Mouse (Mus musculus) kidney, postnatal 0 days (tissue): ENCODE results near the gene Thra. TPM values are rescaled to one million over a fixed set of nuclear protein-coding genes. Genes with fewer than 3 reads are reported as not detected.

Experiments used
- ATAC-seq: fragments of 200-750 bp; cut with Nextera tagmentation; replicated peaks from 2 replicates; pipeline ENCODE4 v1.8.0; 2017; ENCODE audit warnings: low read depth, moderate number of reproducible peaks, moderate TSS enrichment, moderate library complexity; ENCODE audit not compliant: low FRiP score
- DNase-seq: peaks from one replicate; pipeline ENCODE4 v3.0.0-alpha.2; 2016; ENCODE audit warnings: low spot score
- H3K27ac ChIP-seq: fragments of 300-500 bp; sonication (generic); 2 replicates; pipeline ENCODE4 v1.5.1; 2014; ENCODE audit warnings: mild to moderate bottlenecking
- H3K27me3 ChIP-seq: fragments of 300-500 bp; sonication (generic); 2 replicates; pipeline ENCODE4 v1.6.1; 2014; ENCODE audit warnings: low read length, mixed read lengths; ENCODE audit not compliant: insufficient read depth
- H3K36me3 ChIP-seq: fragments of 300-500 bp; sonication (generic); 2 replicates; pipeline ENCODE4 v1.6.1; 2014; ENCODE audit warnings: low read length, mixed read lengths; ENCODE audit not compliant: insufficient read depth
- H3K4me1 ChIP-seq: fragments of 300-500 bp; sonication (generic); replicated peaks from 2 replicates; pipeline ENCODE4 v1.6.1; 2014; ENCODE audit warnings: antibody characterized with exemption, low read length, mixed read lengths; ENCODE audit not compliant: insufficient read depth
- H3K4me2 ChIP-seq: fragments of 300-500 bp; sonication (generic); 2 replicates; pipeline ENCODE4 v1.6.1; 2014; ENCODE audit warnings: mild to moderate bottlenecking, low read length, moderate library complexity, mixed read lengths
- H3K4me3 ChIP-seq: fragments of 300-500 bp; sonication (generic); replicated peaks from 2 replicates; pipeline ENCODE4 v1.5.1; 2014; ENCODE audit warnings: low read depth, low read length
- H3K9ac ChIP-seq: fragments of 300-500 bp; sonication (generic); 2 replicates; pipeline ENCODE4 v1.6.1; 2014; ENCODE audit warnings: low read depth, low read length
- H3K9me3 ChIP-seq: fragments of 300-500 bp; sonication (generic); replicated peaks from 2 replicates; pipeline ENCODE4 v1.6.1; 2016; ENCODE audit warnings: low read length, inconsistent platforms, mixed read lengths
- CTCF ChIP-seq: IDR thresholded peaks from 2 replicates; pipeline ENCODE4 v1.5.1; 2016; ENCODE audit warnings: antibody characterized with exemption, low read depth, mild to moderate bottlenecking, moderate library complexity
- WGBS: fragments of 180-500 bp; shearing (Covaris S2); extraction: QIAGEN DNeasy Blood & Tissue Kit; methylation state at CpG from one replicate; pipeline ENCODE4 v1.1.7; 2014; 5-methylcytosine and 5-hydroxymethylcytosine counted together
- polyA plus RNA-seq: library from polyadenylated mRNA; unstranded; fragments of >200 nt; fragmentation: Nextera tagmentation; extraction: Ambion mirVana; gene quantifications from 2 replicates; pipeline ENCODE4 v1.2.1, GENCODE M21; 2015

Gene Thra
- polyA plus RNA-seq, 1 experiment from 2014 or later, result 26.1 TPM

DNA sequence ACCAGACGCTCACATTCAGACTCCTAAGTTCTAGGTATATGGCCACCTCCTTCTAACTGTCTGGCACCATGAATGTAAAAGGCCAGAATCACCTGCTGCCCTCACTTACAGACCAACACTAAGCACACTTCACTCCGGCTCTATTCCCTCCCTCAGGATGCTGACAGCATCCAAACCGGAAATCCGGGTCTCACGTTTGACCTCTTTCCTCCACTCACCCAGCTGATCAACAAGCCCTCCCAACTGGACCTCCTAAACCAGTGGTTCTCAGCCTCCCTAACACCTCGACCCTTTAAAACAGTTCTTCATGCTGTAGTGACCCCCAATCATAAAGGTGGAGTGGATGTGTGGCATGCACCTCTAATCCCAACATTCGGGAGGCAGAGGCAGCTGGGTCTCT lies 17.3 kb upstream of the Thra start:
- Histone ChIP-seq H3K4me1 (peaks cover 9% of the 10 kb centered on the region), H3K36me3 (0 out of 2 replicates have a peak, but pooled peaks cover 8% of the 10 kb centered on the region), H3K9me3 (no peaks in the 10 kb centered on the region), H3K9ac (no peak overlapping the region), H3K27me3 (no peaks in the 10 kb centered on the region), H3K27ac (no peak overlapping the region), H3K4me3 (no peak overlapping the region), H3K4me2 (no peak overlapping the region)
- ATAC-seq, result no peak
- no peak for DNase-seq
- no peak for TF ChIP-seq CTCF
- WGBS, result 67% methylated on average over 7 of the region's 7 CpGs

DNA sequence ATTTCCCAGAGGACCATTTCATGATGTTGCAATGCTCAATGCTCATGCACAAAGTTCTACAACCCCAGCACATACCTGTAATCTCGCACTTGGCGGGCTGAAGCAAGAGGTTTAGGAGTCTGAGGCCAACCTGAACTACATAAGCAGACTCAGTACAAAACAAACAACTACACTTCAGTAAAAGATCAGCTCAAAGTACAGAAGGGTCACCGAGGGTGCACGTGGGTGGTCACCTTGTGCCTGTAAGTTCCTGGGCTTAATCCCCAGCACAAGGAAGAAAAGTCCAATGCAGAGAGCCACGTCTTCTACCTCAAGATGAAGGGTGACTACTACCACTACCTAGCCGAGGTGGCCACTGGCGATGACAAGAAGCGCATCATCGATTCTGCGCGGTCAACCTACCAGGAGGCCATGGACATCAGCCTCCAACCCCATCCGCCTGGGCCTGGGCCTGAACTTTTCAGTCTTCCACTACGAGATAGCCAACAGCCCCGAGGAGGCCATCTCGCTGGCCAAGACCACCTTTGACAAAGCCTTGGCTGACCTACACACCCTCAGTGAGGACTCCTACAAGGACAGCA lies 14.4 kb upstream of the Thra start:
- Histone ChIP-seq H3K4me3 (no peak overlapping the region), H3K9me3 (no peaks in the 10 kb centered on the region), H3K27ac (no peak overlapping the region), H3K4me2 (no peak overlapping the region), H3K36me3 (0 out of 2 replicates have a peak, but pooled peaks cover 5% of the 10 kb centered on the region), H3K9ac (no peak overlapping the region), H3K4me1 (peaks cover 9% of the 10 kb centered on the region), H3K27me3 (no peaks in the 10 kb centered on the region)
- no peak for TF ChIP-seq CTCF
- 91% methylated on average over 15 of the region's 15 CpGs for WGBS
- ATAC-seq (no peak), DNase-seq (no peak)

DNA sequence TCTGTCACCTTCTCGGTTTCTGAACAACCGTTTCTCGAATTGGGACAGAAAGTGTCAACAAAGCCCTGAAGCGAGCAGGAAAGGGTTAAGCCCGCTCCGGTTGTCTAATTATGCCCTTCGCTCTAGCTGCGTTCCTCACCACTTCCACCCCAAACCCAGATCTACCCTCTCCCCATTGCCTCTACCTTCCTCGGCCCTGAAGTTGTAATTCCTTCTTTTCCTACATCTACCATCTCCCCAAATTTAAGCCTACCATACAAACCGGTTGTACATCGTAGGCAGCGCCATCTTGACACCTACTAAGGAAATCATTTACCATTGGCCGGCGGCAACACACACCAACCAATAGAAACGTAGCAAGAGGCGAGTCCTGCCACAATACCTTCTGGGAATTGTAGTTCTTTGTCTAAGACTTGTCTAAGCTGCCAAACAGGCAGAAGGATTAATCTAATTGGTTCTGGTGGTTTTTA lies 11.3 kb upstream of the Thra start, which contains the start of gene Med24:
Gene Med24, minus strand, starts transcription at position 317 of the 470 bp plus-strand sequence.
- under 1% methylated on average over 16 of the region's 16 CpGs for WGBS
- Histone ChIP-seq H3K36me3 (0 out of 2 replicates have a peak, but pooled peaks cover 2% of the 10 kb centered on the region), H3K27me3 (no peaks in the 10 kb centered on the region), H3K27ac (peak within 1 kb of the TSS; percentile 38), H3K9me3 (no peaks in the 10 kb centered on the region), H3K4me3 (peak within 1 kb of the TSS; percentile 56), H3K4me2 (peak within 1 kb of the TSS; percentile 84), H3K4me1 (peaks cover 5% of the 10 kb centered on the region), H3K9ac (peak within 1 kb of the TSS; percentile 50)
- ATAC-seq (peak; percentile 91), DNase-seq (peak; percentile 97)
- no peak for TF ChIP-seq CTCF

DNA sequence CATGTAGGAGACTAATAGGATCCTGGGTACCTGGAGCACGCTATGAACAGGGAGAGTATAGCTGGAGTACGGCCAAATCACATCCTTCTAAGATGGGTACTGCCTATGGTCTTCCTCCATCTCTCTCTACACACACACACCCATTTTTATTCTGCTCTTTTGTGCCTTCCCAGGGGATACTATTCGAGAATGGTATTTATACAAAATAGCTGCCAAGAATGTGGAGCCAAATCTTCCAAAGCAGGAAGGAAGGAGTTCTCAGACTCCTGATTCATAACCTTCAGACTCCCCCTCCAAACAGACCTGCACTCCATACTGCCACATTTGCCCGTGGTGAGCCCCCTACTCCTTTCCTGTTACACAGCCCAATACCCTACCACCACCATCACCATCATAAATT lies 9.7 kb upstream of the Thra start:
- H3K4me1 ChIP-seq, result peaks cover 5% of the 10 kb centered on the region
- WGBS, result 52% methylated on average over 4 of the region's 4 CpGs
- H3K4me3 ChIP-seq, result no peak overlapping the region
- H3K4me2 ChIP-seq, result no peak overlapping the region
- no peaks in the 10 kb centered on the region for H3K36me3 ChIP-seq
- no peak overlapping the region for H3K27ac ChIP-seq
- H3K27me3 ChIP-seq, result no peaks in the 10 kb centered on the region
- H3K9me3 ChIP-seq, result no peaks in the 10 kb centered on the region
- no peak for TF ChIP-seq CTCF
- DNase-seq, result no peak
- no peak for ATAC-seq
- H3K9ac ChIP-seq, result no peak overlapping the region

DNA sequence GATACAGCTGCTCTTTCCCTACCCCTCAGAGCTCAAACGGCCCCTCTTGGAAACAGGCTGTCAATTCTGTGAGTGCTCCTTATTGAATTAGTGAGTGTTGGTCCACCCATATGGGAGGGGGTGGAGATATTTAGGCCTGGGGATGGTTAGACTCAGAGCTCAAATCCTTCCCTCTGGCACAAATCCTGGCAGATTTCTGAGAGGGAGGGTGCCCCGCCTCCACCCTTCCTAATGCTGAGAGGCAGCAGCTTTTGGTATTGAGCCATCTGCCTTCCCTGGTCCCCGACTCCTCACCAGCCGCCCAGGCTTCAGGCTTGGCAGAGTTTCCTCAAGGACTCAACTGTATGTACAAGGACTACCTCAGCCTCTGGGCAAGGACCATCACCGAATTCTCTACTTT lies 9.3 kb upstream of the Thra start:
- no peaks in the 10 kb centered on the region for H3K27me3 ChIP-seq
- no peak overlapping the region for H3K4me2 ChIP-seq
- DNase-seq (no peak), ATAC-seq (no peak)
- no peak overlapping the region for H3K27ac ChIP-seq
- peaks cover 5% of the 10 kb centered on the region for H3K4me1 ChIP-seq
- no peak for TF ChIP-seq CTCF
- no peak overlapping the region for H3K9ac ChIP-seq
- no peaks in the 10 kb centered on the region for H3K9me3 ChIP-seq
- no peak overlapping the region for H3K4me3 ChIP-seq
- WGBS, result 52% methylated on average over 5 of the region's 5 CpGs
- H3K36me3 ChIP-seq, result no peaks in the 10 kb centered on the region

DNA sequence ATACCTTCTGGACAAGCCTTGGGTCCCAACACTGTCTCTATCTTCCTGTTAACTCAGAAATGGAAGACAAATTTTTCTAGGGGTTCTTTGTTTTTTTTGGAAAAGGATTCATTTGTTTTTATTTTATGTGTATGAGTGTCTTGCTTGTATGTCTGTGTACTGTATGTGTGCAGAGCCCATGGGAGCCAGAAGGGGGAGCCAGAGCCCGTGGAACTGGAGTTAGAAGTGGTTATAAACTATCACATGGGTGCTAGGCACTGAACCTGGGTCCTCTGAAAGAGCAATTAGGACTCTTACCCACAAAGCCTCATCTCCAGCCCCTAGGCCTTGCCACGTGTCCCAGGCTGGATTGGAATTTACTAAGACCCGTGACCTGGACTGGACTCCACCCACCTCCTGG lies 6.4 kb upstream of the Thra start:
- no peak for DNase-seq
- H3K9ac ChIP-seq, result no peak overlapping the region

More for the DNA sequence above, 6.4 kb upstream of the Thra start:
- Histone ChIP-seq H3K27me3 (no peaks in the 10 kb centered on the region), H3K4me3 (no peak overlapping the region), H3K4me1 (no peaks in the 10 kb centered on the region), H3K9me3 (no peaks in the 10 kb centered on the region), H3K36me3 (no peaks in the 10 kb centered on the region), H3K4me2 (no peak overlapping the region), H3K27ac (no peak overlapping the region)
- peak; percentile 40; the same call in 1 of the 2 replicates for TF ChIP-seq CTCF
- ATAC-seq, result no peak
- WGBS, result 67% methylated on average over 3 of the region's 3 CpGs
